Mouse (Mus musculus): ENCODE measurements around the gene Tti1. TPM values are rescaled to one million over a fixed set of nuclear protein-coding genes. Genes with fewer than 3 reads are reported as not detected.
"Not testable (repeated sequence)": the region's sequence is repeated elsewhere in the genome, so short reads cannot be mapped to it uniquely, and the experiment has no call there.

Tti1 gene
- 10 to 100 TPM; 20.1 to 26.7 (median 24.3) TPM for total RNA-seq (2022)

DNA sequence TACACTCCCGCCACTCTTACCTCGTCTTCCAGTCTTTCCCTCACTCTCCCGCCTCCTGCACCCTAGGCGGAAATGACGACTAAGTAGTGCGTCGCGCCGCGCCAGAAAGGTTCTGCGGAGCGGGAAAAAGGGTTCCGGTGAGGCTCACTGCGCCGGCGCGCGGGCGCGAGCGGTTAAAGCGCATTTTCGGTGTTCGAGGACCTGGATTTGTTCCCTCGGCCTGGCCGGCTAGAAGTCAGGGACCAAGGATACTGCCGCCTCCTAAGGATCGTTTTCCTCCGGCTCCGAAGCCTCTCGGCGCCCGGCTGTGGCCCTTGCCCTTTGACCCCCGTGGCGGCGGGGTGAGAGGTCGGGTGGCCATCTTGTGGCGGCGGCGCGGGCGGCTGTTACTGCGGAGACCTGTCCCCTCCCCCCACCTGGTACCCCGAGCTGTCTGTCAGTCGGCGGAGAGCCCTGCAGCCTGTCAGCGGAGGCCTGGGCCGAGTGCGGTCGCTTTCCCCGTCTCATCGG is at the start of gene Tti1, which contains the start of gene Rprd1b:
Gene Tti1 (minus strand): TSS at position 80 of the 510 bp plus-strand sequence.
Gene Rprd1b (plus strand): TSS at position 144 of the 510 bp plus-strand sequence.
- peak; percentile 90 to 93 for DNase-seq (ENCODE audit: low spot score in 2 of 2)

DNA sequence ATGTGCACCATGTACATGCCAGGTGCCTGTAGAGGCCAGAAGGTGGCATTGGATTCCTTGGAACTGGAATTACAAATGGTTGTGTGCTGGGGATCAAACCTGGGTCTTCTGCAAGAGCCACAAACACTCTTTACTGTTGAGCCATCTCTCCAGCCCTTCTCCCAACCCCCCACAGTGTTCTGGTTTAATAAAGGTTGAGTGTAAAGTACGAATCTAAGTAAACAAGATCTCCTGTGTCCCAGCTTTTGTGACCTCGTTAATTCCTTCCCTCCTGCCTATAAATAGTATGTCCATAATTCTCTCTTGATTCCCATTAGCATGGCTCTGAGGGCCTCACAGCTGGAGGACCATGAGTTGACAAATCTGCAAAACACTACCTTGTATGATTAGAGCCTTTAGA is 49.7 kb upstream of the Tti1 start:
- DNase-seq (ENCODE audit: low spot score in 2 of 2): no peak

DNA sequence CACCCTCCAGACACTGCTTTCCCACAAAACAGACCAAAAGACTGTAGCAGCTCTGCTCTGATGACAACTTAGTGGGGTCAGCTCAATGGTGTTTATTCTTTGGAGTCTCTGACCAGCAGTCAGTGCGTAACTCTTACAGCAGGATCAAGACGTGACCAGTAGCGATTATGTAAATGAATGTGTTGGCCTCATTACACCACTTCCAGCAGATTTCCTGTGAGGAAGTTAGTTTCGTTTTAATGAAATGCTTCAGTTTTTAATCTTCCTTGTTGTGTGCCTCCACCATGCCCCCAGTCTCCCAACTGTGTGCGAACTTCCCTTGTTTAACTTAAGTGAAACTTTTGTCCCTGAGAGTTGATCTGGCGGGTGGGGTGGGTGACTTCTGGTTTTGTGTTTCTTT is 48.5 kb upstream of the Tti1 start:
- DNase-seq (ENCODE audit: low spot score in 2 of 2): no peak

DNA sequence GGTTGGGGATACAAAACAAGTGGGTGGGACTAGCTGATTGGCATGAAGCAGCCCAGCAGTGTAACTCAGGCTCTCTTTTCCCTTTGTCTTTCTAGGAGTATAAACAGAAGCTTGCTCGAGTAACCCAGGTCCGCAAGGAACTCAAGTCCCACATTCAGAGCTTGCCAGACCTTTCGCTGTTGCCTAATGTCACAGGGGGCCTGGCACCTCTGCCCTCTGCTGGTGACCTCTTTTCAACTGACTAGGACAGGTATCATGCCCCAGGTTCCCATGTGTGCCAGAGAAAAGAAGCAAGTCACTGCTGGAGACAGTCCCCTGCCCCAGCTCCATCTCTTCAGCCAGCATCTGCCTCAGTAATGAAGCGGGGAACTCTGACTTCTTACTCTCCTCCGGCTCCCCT is 46.6 kb upstream of the Tti1 start:
- no peak for DNase-seq (ENCODE audit: low spot score in 2 of 2)

DNA sequence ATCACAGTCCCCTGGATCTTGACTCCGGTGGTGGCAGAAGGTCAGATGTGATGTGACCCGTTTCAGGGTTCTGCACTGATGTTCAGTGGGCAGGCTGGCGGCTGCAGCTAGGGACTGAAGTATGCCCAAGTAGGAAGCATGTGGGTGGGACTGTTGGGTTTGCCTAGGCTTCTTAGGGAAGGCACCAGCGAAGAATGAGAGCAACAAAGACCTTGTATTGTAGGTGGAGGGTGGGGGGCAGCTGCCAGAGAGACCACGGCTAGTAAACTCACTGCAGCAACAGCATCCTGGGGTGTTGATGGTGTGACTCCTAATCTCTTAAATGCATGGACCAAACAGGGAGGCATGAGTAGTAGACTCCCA is 43.4 kb upstream of the Tti1 start:
- DNase-seq (ENCODE audit: low spot score in 2 of 2): no peak

DNA sequence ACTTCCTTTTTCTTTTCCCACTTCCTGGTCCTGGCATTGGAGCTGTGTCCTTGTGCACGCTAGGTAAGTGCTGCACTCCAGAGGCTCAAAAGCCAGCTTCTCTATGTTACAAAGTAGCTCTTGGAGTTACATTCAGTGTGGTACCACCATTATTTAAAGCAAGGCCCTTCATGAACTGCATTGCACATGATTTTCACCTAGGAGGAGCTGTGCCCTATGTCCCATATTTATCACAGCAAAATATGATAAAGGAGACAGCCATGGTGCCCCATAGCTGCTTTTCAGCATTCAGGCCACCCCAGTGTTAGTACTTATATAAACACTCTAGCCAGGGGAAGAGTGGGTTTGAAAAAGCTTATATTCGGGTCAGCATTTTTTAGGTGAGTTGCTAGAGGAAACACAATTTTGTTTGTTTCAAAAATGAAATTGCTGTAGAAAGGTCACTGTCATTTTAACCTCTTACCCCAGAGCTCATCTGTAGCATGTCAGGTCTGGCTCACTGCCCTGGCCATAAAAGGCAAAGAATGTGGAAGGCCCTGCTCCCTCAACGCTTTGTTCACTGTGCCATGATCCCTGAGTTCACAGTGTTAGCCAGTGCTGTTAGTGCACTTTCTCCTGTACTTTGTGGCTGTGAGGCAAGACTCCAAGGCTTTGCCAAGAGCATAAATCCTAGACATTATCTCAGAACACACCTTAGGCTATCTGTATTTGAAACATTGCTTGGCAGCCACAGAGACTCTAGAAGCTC is 42.8 kb upstream of the Tti1 start:
- DNase-seq (ENCODE audit: low spot score in 2 of 2): no peak

DNA sequence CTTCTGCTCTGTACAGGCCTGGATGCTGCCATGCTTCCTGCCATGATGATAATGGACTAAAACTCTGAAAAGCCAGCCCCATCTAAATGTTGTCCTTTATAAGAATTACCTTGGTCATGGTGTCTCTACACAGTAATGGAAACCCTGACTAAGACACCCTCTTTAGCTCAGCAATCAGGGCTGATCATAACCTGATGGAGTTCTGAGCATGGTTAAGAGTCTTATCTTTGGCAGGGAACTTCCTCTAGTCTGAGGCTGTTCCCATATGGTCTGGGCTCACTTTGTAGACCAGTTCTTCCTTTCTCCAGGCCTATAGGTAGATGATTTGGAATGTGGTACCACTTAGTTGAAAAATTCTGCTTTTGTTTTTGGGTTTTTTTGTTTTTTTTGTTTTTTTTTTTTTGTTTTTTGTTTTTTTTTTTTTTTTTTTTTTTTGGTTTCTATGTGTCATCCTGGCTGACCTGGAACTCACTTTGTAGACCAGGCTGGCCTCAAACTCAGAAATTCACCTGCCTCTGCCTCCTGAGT is 40.3 kb upstream of the Tti1 start:
- no peak for DNase-seq (ENCODE audit: low spot score in 2 of 2)

DNA sequence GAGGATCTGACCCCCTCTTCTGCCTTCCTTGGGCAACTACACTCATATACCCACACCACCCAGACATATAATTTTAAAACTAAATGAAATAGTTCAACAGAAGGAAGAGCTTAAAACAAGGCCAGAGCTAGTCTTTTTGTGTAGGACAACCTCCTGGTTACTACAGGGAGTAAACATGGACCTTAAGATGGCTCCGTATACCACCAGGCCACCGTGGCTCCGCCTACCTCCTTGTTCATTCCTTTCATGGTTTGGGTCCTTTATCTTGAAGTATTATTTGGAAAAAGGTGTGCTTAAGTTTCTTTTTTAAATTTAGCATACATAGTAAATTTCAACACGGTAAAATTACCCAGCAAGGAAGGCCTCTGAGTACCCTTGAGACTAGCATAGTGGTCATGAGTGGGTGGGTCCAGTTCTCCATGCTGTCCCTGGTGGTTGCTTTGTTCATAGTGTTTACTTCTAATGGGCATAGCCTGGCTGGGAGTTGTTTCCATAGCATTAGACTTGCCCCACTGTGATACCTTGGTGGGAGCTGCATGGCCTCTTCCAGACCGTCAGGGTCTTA is 39.1 kb upstream of the Tti1 start:
- DNase-seq (ENCODE audit: low spot score in 2 of 2): no peak

DNA sequence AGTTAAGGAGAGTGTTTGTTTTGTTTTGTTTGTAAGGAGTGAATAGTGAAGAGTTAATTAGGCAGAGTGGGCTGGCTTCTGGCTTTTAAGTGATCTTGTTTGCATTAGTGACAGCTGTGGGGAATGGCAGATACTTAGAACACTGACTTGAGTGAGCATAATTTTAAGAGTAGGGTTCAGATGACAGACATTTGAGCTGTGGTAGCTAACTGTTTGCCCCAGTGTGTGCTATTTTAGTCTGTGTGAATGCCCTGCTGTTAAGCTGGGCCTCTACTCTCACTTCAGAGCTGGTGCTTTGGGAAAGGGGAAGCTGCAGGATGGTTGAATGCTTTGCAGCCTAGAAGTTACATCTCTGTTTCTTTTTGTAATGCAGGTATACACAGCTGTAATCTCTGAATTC is 38.2 kb upstream of the Tti1 start:
- no peak for DNase-seq (ENCODE audit: low spot score in 2 of 2)

DNA sequence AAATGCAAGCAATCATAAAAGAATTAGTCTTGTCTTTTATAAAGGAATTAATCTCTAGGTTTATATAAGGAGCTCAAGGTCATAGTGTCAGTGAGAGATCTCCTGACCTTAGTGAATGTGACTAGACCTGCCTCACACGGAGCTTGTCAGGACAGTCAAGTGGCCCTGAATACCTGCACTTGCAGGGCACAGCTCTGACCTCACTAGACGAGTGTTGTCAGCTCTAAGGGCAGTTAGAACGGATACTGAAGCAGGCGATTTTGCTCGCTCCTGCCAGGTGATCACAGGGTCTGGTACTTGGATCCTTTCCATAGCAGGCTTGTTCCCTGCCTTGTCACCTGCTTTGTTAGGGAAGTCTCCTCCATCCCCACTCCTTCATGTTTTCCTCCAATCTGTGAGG is 36.8 kb upstream of the Tti1 start:
- DNase-seq (ENCODE audit: low spot score in 2 of 2): no peak

DNA sequence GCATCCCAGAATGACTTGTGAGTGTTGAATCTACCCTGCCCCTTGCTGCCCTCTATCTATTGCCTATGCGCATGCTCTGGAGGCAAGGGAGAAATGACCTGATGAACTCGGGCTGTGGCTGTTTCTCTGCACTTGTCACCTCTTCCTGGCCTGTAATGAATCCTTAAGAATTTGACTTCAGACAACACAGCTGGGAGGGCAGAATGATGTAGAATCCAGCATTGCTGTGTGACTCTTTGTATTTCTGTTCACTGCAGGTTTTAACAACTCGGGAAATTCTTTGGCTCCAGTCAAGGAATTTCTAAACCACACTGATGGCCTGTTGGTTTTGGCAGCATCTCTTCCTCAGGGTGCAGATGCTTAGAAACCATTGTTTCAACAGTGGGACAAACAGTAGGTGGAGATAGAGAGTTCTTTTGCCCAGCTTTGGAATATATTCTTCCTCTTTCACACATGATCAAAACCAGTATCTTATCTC is 36.4 kb upstream of the Tti1 start:
- no peak for DNase-seq (ENCODE audit: low spot score in 2 of 2)

DNA sequence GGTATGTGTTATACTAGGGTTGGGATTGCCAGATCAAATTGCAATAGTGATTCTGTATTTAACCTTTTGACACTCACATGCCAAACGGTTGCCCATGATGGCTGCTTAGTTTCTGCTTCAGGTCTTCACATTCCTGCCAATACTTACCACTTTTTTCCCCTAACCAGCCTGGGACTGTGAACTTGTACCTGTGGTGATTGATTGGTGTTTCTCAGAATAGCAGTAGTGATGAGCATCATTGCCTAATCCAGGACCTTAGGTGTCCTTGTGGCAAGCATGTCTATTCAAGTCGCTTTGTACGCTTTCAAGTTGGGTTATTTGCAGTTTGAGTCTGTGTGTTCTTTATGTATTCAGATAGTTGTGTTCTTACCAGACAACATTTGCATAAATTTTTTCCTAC is 34.8 kb upstream of the Tti1 start:
- no peak for DNase-seq (ENCODE audit: low spot score in 2 of 2)

DNA sequence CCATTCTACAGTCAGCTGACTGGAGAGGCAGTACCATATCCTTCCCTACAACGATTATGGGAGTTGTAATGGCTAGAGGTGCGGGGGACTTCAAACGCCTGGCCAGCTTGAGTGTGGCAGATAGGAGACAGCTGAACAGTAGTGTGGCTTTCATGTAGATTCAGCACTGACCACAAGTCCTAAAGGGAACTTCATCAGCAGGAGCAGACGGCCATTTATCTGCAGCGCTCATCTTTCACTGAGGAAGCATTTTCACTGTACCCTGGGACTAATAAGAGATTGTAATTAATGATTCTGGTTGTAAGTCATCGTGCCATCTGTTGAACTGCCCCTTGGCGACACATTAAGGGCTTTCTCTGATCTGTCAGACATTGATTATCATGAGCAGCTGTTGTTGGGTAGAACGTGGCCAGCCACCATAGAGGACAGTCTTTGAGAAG is 31.5 kb upstream of the Tti1 start:
- no peak for DNase-seq (ENCODE audit: low spot score in 2 of 2)

DNA sequence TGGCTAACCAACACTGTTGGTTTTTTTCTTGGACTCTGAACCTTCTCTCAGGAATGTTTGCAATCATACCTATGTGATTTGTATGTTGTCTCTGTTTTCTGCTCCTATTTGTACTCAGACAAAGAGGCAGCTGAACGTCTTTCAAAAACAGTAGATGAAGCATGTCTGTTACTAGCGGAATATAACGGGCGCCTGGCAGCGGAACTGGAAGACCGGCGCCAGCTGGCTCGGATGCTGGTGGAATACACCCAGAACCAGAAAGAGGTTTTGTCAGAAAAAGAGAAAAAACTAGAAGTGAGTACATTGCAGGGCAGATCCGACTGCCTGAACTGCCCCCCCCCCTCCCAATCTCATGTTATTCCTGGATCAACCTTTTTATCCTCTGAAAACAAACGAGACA is 30.3 kb upstream of the Tti1 start:
- peak; percentile 54 to 72 for DNase-seq (ENCODE audit: low spot score in 2 of 2)

DNA sequence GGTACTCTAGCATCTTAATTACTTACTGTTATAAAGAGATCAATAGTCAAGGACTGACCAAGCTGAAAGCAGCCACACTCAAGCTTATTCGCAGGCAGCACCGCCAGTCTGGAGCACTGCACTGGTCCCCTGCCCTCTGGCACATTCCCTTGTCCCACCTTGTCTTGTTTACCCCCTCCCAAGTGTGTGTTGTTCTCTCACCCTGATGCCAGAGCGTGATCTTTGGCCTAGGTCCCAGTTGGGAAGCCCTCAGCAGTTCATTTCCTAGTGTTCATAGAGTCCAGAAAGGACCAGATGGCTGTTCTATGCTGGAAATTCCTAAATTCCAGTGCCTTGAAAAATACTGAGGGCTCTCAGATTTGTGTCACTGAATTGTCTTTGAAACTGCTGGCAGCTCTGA is 28.8 kb upstream of the Tti1 start:
- DNase-seq (ENCODE audit: low spot score in 2 of 2): no peak

DNA sequence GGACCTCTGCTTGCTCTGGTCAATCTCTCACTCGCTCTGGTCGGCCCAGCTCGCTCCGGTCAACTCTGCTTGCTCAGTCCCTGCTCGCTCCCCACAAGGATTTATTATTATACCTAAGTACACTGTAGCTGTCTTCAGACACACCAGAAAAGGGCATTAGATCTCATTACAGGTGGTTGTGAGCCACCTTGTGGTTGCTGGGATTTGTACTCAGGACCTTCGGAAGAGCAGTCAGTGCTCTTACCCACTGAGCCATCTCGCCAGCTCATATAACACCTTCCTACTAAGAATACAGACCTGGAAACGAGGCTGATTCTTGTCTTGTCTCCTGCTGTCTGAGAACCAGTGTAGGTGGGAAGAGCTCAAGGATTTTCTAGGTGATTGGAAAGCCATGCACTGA is 27.1 kb upstream of the Tti1 start:
- not testable (repeated sequence) for DNase-seq (ENCODE audit: low spot score in 2 of 2)

DNA sequence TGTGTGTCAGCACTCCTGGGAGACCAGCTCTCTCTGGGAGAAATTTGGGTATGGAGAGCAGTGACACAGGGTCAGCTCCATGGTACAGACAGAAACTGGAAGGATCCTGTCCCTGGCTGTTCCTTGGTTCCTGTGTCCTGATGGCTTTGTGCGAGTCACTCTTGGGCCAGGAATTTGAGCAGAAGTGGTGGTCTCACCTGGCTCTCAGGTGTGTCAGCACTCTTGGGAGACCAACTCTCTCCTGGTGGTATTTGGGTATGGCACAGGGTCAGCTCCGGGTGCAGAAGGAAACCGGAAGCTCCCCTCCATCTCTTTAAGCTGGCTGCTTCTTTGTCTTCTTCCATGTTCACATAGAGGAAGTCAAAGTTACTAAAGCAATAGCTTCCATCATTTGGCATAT is 26.4 kb upstream of the Tti1 start:
- DNase-seq (ENCODE audit: low spot score in 2 of 2): no peak

DNA sequence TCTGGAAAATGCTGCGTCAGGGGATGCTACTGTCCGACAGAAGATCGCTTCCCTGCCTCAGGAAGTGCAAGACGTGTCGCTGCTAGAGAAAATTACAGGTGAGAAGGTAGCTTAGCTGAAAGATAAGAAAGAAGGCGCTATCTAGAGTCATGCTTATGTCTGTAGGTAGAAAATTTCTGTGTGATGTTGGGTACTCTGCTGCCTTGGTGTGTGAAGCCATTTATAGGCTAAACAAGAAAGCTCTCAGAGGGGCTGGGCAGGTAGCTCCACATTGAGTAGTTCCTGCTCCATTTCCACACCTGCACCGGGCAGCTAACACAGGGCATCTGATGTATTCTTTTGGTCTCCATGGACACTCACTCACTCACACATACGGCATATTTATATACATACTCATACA is 21.9 kb upstream of the Tti1 start:
- DNase-seq (ENCODE audit: low spot score in 2 of 2): no peak

DNA sequence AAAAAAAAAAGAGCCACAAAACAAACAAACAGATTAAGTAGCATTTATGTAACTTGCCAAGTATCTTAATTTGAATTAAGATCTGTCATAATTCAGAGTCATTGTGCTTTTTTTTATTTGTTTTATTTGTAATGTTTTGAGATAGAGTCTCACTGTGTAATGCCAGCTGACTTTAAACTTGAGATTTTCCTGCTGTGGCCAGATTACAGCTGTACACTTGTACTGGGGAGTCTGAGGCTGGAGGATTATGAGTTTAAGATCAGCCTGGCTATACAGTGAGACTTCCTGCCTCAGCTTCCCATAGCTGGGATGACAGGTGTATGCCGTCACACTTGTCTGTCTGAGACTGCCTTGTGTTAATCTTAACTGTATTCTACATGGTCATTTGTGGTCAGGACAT is 20.5 kb upstream of the Tti1 start:
- DNase-seq (ENCODE audit: low spot score in 2 of 2): no peak

DNA sequence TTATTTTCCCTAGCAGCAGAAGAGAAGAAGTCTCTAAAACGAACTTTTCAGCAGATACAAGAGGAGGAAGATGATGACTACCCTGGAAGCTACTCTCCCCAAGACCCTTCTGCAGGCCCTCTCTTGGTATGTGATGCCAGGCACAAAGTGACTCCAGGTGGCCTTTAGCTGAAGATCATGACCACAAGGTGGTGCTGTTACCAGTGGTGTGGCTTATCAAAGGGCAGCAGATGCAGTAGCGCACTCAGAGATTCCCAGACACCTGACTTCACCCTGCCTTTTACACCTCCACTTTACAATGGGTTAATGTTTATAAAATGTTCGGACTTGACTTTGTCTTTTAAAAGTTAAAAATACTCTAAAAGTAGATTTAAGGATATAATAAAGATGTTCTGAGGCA is 19.7 kb upstream of the Tti1 start:
- peak in 1 of 2 experiments; percentile 53 for DNase-seq (ENCODE audit: low spot score in 2 of 2)

DNA sequence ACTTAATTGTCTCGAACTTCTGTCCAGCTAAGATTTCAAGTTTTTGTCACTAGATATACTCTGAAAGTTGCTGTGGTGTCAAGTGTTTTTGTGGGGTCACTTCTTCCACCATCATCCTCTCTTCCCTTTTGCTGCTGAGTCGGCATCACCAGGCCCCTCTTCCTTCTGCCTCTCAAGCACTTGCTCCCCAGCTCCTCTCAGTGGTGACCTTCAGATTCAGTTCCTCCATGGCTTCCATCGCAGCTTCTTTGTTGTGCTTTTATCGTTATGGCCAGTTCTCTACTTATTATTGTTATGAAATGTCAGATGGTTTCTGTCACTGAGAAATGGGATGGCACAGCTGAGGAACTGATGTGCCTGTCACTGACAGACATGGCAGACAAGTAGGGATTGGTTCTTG is 18.0 kb upstream of the Tti1 start:
- DNase-seq (ENCODE audit: low spot score in 2 of 2): no peak

DNA sequence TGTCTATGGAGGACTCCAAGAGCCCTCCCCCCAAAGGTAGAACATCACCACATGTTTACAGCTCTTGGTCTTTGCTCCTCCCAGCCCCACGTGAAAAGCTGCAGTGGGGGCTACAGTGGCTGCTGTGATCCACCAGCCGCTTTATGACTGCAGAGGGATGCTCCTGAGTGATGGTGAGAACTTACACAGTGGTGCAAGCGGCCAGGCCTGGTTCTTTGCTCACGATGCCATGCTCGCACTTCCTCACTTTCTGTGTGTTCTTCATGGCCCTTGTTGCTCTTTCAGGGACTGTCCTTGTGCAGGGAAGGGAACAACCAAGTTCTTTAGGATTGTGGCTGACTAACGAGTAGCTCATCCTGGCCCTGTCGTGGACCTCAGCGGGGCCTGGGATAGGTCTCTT is 15.3 kb upstream of the Tti1 start:
- no peak for DNase-seq (ENCODE audit: low spot score in 2 of 2)

DNA sequence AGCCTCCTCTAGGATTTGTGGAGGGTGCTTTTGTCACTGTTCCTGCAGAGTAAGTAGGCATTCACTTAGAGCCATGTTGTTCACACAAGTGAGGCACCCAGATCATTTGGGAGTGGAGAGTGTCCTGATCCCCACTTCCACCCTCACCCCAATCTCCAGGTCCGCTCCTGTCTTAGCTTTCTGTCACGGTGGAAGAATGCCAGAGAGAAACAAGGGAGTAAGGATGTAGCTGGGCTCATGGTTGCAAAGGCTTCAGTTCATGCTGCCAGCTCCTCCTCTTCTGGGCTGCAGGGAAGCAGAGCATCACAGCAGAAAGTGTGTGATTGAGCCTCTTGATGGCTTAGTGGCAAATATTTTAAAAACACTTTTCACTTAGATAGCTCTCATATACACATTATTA is 12.2 kb upstream of the Tti1 start:
- DNase-seq (ENCODE audit: low spot score in 2 of 2): no peak

Measured in layer of hippocampus, adult 8-10 months (tissue).